In the genomic region with DNA sequence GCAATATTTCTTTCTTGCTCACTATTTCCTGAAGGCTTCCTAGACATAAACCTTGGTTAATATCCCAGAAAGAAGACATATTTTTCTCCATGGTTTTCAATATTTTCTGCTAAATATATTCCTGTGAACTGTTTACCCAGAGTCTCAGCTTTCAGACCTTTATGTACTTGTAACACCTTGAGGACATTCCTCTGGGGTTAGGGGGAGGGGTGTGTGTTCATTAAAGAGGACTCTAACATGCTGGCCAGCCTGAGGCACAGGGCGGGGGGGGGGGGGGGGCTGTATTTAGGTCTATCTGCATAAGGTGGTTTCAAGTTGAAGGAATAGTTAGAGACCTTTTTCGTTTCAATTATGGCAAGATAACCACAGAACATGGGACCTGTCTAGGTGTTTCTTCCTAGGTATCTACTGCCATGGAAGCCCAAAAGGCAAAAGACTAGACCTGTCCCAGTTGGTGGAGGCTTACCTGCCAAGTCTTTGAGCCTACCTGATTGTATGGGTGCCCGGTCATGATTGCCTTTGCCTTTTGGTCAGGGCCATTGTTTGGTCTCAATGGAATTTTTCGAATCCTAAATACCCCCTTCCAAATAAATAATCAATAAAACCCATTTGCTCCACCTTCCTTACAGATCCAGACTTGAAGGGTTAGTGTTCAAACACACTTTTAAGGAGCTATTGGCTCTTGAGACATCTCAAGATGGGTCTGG, we compare ENCODE assay signal across 8 mouse cellular contexts. TPM values are rescaled to one million over a fixed set of nuclear protein-coding genes. Genes with fewer than 3 reads are reported as not detected.
DNase-seq lines count a peak whose midpoint lies in the region; ATAC-seq and TF ChIP-seq lines count a peak whose summit lies in the region.

No protein-coding gene starts in this region.

- TF ChIP-seq POLR2A in spleen, adult 2 months (IDR thresholded peaks at IDR 0.05; ENCODE audit: low read depth, low read length), result no peak

- H3K27me3 ChIP-seq in spleen, adult 2 months (ENCODE audit: control insufficient read depth, insufficient read depth, low read length), result no peaks in the 10 kb centered on the region
- H3K27me3 ChIP-seq in limb, embryonic 15.5 days, result no peaks in the 10 kb centered on the region
- no peaks in the 10 kb centered on the region for H3K27me3 ChIP-seq in stomach, embryonic 16.5 days (ENCODE audit: control insufficient read depth, insufficient read depth, low read length)

- 63% methylated on average over 4 of the region's 4 CpGs for WGBS in spleen, adult 2 months
- 26% methylated on average over 4 of the region's 4 CpGs for WGBS in limb, embryonic 15.5 days
- 33% methylated on average over 3 of the region's 4 CpGs for WGBS in stomach, embryonic 16.5 days

- ATAC-seq in limb, embryonic 15.5 days (ENCODE audit: insufficient number of reproducible peaks, low FRiP score, low TSS enrichment, low read depth), result no peak
- no peak for ATAC-seq in stomach, embryonic 16.5 days (ENCODE audit: insufficient read depth, low FRiP score)

- H3K9me3 ChIP-seq in limb, embryonic 15.5 days, result no peaks in the 10 kb centered on the region
- H3K9me3 ChIP-seq in stomach, embryonic 16.5 days (replicated peaks; ENCODE audit: control insufficient read depth, low read length), result no peaks in the 10 kb centered on the region

- no peak for TF ChIP-seq CTCF in spleen, adult 2 months (IDR thresholded peaks at IDR 0.05; ENCODE audit: extremely low read depth, insufficient read depth, insufficient read length, insufficient replicate concordance)

- no peak overlapping the region for H3K4me3 ChIP-seq in spleen, adult 2 months (ENCODE audit: extremely low read depth, insufficient read depth, insufficient read length)
- no peak overlapping the region for H3K4me3 ChIP-seq in limb, embryonic 15.5 days
- H3K4me3 ChIP-seq in stomach, embryonic 16.5 days (replicated peaks; ENCODE audit: low read length), result no peak overlapping the region

- peak overlapping the region; percentile 62; the same call in 1 of the 2 replicates for H3K4me2 ChIP-seq in limb, embryonic 15.5 days
- H3K4me2 ChIP-seq in stomach, embryonic 16.5 days (ENCODE audit: low read depth, low read length), result peak overlapping the region; percentile 92; the same call in 1 of the 2 replicates

- no peak overlapping the region for H3K9ac ChIP-seq in limb, embryonic 15.5 days
- H3K9ac ChIP-seq in stomach, embryonic 16.5 days (ENCODE audit: low read length), result no peak overlapping the region; the same call in 1 of the 2 replicates

- H3K4me1 ChIP-seq in spleen, adult 2 months (ENCODE audit: control insufficient read depth, insufficient read depth, insufficient read length), result peaks cover 38% of the 10 kb centered on the region
- peaks cover 92% of the 10 kb centered on the region for H3K4me1 ChIP-seq in limb, embryonic 15.5 days
- peaks cover 76% of the 10 kb centered on the region for H3K4me1 ChIP-seq in stomach, embryonic 16.5 days (ENCODE audit: control insufficient read depth, insufficient read depth, low read length)

- H3K27ac ChIP-seq in spleen, adult 2 months (ENCODE audit: insufficient read depth, low read length), result peak overlapping the region; percentile 13; the same call in 1 of the 2 replicates
- peak overlapping the region; percentile 99 for H3K27ac ChIP-seq in limb, embryonic 15.5 days
- H3K27ac ChIP-seq in stomach, embryonic 16.5 days (ENCODE audit: low read length), result peak overlapping the region; percentile 100

- peak; percentile 39 to 56 for DNase-seq in cerebellum, postnatal 10 days
- no peak for DNase-seq in cerebellum, adult 8-10 months
- DNase-seq in spleen, adult 2 months (ENCODE audit: low read depth in 1 of 2, low spot score in 2 of 2), result no peak
- DNase-seq in spleen, adult 12 weeks (ENCODE audit: low spot score), result no peak
- DNase-seq in adrenal gland, postnatal 14 days, result no peak
- no peak for DNase-seq in spleen, adult 18-20 months

- H3K36me3 ChIP-seq in spleen, adult 2 months (ENCODE audit: control insufficient read depth, insufficient read depth, low read length), result no peaks in the 10 kb centered on the region
- H3K36me3 ChIP-seq in limb, embryonic 15.5 days, result no peaks in the 10 kb centered on the region
- H3K36me3 ChIP-seq in stomach, embryonic 16.5 days (ENCODE audit: control insufficient read depth, insufficient read depth, low read length), result no peaks in the 10 kb centered on the region

RNA-seq across cellular contexts. Expression of gene Irf2bpl, which starts 11.3 kb away (rescaled TPM):
- 33.2 and 50.3 TPM in 2 replicates for polyA plus RNA-seq in spleen, adult 2 months (2012; rRNA removed)
- 36.0 and 38.5 TPM in 2 replicates for polyA plus RNA-seq in limb, embryonic 15.5 days (2015; fragmentation: Nextera tagmentation; extraction: Ambion mirVana)
- 10.1 and 11.7 TPM in 2 replicates for polyA plus RNA-seq in stomach, embryonic 16.5 days (2015; fragmentation: Nextera tagmentation; extraction: Ambion mirVana)
- 48.4 and 53.8 TPM in 2 replicates for total RNA-seq in adrenal gland, postnatal 14 days (2021)

RNA-seq across cellular contexts. Expression of gene Cipc, which starts 51.0 kb away (rescaled TPM):
- polyA plus RNA-seq in spleen, adult 2 months (2012; rRNA removed), result 24.2 and 31.1 TPM in 2 replicates
- polyA plus RNA-seq in limb, embryonic 15.5 days (2015; fragmentation: Nextera tagmentation; extraction: Ambion mirVana), result 22.0 and 23.3 TPM in 2 replicates
- polyA plus RNA-seq in stomach, embryonic 16.5 days (2015; fragmentation: Nextera tagmentation; extraction: Ambion mirVana), result 17.8 and 18.1 TPM in 2 replicates
- 26.2 and 29.1 TPM in 2 replicates for total RNA-seq in adrenal gland, postnatal 14 days (2021)

Comparison
In these comparisons a context has a peak if more than half of its experiments do, and no peak if none do; other contexts are left out.
1. DNase-seq: peak in cerebellum, postnatal 10 days (2 of 2); none in cerebellum, adult 8-10 months (single experiment), spleen, adult 2 months (0 of 2), spleen, adult 12 weeks (single experiment), adrenal gland, postnatal 14 days (single experiment) and spleen, adult 18-20 months (0 of 2).
2. H3K27ac ChIP-seq: peak in every context shown above with its lines; median percentile 100 in stomach, embryonic 16.5 days; 99 in limb, embryonic 15.5 days; 13 in spleen, adult 2 months.